Mouse (Mus musculus) heart, embryonic 15.5 days (tissue): ENCODE data around the gene Ltbp4. TPM values are rescaled to one million over a fixed set of nuclear protein-coding genes. Genes with fewer than 3 reads are reported as not detected.

Experiments used
- ATAC-seq: fragments of 200-750 bp; cut with Nextera tagmentation; replicated peaks from 2 replicates; pipeline ENCODE4 v1.8.0; 2017; ENCODE audit warnings: low read depth, moderate TSS enrichment; ENCODE audit not compliant: insufficient number of reproducible peaks, insufficient read depth, low FRiP score
- H3K27ac ChIP-seq: fragments of 300-500 bp; sonication (generic); 2 replicates; pipeline ENCODE4 v1.5.1; 2015; ENCODE audit warnings: mild to moderate bottlenecking, inconsistent platforms
- H3K27me3 ChIP-seq: fragments of 300-500 bp; sonication (generic); 2 replicates; pipeline ENCODE4 v1.6.1; 2015; ENCODE audit warnings: inconsistent platforms
- H3K36me3 ChIP-seq: fragments of 300-500 bp; sonication (generic); 2 replicates; pipeline ENCODE4 v1.6.1; 2015; ENCODE audit warnings: mild to moderate bottlenecking, inconsistent platforms
- H3K4me1 ChIP-seq: fragments of 300-500 bp; sonication (generic); replicated peaks from 2 replicates; pipeline ENCODE4 v1.6.1; 2015; ENCODE audit warnings: inconsistent platforms
- H3K4me2 ChIP-seq: fragments of 300-500 bp; sonication (generic); 2 replicates; pipeline ENCODE4 v1.6.1; 2015; ENCODE audit warnings: inconsistent platforms, mild to moderate bottlenecking, moderate library complexity
- H3K4me3 ChIP-seq: fragments of 300-500 bp; sonication (generic); 2 replicates; pipeline ENCODE4 v1.5.1; 2015; ENCODE audit warnings: mild to moderate bottlenecking, inconsistent platforms
- H3K9ac ChIP-seq: fragments of 300-500 bp; sonication (generic); 2 replicates; pipeline ENCODE4 v1.6.1; 2015; ENCODE audit warnings: mild to moderate bottlenecking, inconsistent platforms
- H3K9me3 ChIP-seq: fragments of 300-500 bp; sonication (generic); replicated peaks from 2 replicates; pipeline ENCODE4 v1.6.1; 2016; ENCODE audit warnings: inconsistent platforms
- WGBS: fragments of 180-500 bp; shearing (Covaris S2); methylation state at CpG from one replicate; pipeline ENCODE4 v1.1.7; 2015; ENCODE audit warnings: mixed read lengths; 5-methylcytosine and 5-hydroxymethylcytosine counted together
- polyA plus RNA-seq: library from polyadenylated mRNA; unstranded; fragments of >200 nt; fragmentation: Nextera tagmentation; extraction: Ambion mirVana; gene quantifications from 2 replicates; pipeline ENCODE4 v1.2.1, GENCODE M21; 2015

Gene Ltbp4
- polyA plus RNA-seq, 1 experiment from 2014 or later: 61.7 TPM

GRCm38 (mm10) chr7:27355745-27356240, 18.3 kb upstream of the Ltbp4 start, which contains the start of gene Shkbp1:
Gene Shkbp1, minus strand, starts transcription at chr7:27356019.
- H3K36me3 ChIP-seq: no peaks in the 10 kb centered on the region; the same call in 1 of the 2 replicates
- H3K27ac ChIP-seq: peak within 1 kb of the TSS; percentile 73
- H3K4me1 ChIP-seq: peaks cover 26% of the 10 kb centered on the region
- H3K9ac ChIP-seq: peak within 1 kb of the TSS; percentile 53
- no peaks in the 10 kb centered on the region for H3K27me3 ChIP-seq
- peak within 1 kb of the TSS; percentile 83 for H3K4me2 ChIP-seq
- WGBS: under 1% methylated on average over 34 of the region's 34 CpGs
- H3K9me3 ChIP-seq: no peaks in the 10 kb centered on the region
- ATAC-seq: peak; percentile 88
- H3K4me3 ChIP-seq: peak within 1 kb of the TSS; percentile 65

- H3K27ac ChIP-seq: 0 out of 2 replicates have a peak overlapping the region, but pooled peaks have one; percentile 35
- no peak for ATAC-seq
- peaks cover 5% of the 10 kb centered on the region; the same call in 1 of the 2 replicates for H3K36me3 ChIP-seq
- H3K4me2 ChIP-seq: peak overlapping the region; percentile 83
- H3K9ac ChIP-seq: peak overlapping the region; percentile 52
- WGBS: 7% methylated on average over 14 of the region's 14 CpGs
- peak overlapping the region; percentile 65 for H3K4me3 ChIP-seq
- H3K4me1 ChIP-seq: peaks cover 26% of the 10 kb centered on the region
- H3K9me3 ChIP-seq: no peaks in the 10 kb centered on the region
- no peaks in the 10 kb centered on the region for H3K27me3 ChIP-seq
These were observed 17.8 kb upstream of the Ltbp4 start for GRCm38 (mm10) chr7:27355261-27355660.

DNA sequence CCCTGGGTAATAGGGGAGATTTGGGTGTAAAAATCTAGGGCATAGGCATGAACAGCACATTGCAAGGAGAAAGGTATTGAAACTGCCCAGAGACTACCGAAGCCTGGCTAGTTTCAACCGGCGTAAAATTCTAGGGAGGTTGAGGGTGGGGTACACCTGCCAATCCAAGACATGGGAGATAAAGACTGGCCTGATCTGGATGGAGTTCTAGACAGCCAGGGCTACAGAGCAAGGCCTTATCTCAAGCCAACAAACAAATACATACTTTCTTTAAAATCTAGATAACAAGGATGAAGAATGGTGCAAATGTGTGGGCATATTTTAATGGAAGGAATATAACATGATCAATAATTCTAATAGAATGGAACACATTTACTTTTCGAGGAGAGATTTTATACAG, 17.3 kb upstream of the Ltbp4 start:
- no peak overlapping the region for H3K9ac ChIP-seq

DNA sequence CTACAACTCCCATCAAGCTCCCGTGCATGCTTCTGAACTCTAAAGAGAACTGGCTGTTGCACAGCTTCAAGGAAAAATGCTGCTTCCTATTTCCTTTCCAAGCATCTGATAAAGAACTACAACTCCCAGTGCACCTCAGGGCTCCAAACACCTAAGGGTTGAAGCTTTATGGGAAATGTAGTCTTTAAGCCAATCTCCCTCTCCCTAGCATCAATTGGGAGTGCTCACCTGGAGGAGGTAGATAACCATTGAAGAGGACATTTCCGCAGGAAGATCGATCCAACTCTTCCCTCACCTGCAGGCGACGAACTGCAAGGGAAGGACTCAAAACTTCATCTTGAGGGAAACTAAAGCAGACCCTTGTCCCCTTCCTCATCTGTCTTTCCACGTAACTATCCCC, 16.7 kb upstream of the Ltbp4 start:
- Histone ChIP-seq H3K9ac (no peak overlapping the region), H3K4me1 (peaks cover 26% of the 10 kb centered on the region), H3K4me2 (peak overlapping the region; percentile 83), H3K36me3 (peaks cover 8% of the 10 kb centered on the region; the same call in 1 of the 2 replicates), H3K4me3 (no peak overlapping the region), H3K27ac (no peak overlapping the region), H3K9me3 (no peaks in the 10 kb centered on the region), H3K27me3 (no peaks in the 10 kb centered on the region)
- WGBS: 27% methylated on average over 6 of the region's 6 CpGs
- ATAC-seq: no peak

More for the DNA sequence above, 17.3 kb upstream of the Ltbp4 start:
- H3K4me2 ChIP-seq: peak overlapping the region; percentile 83
- peak overlapping the region; percentile 65 for H3K4me3 ChIP-seq
- no peak overlapping the region for H3K27ac ChIP-seq
- 38% methylated on average over 4 of the region's 4 CpGs for WGBS
- no peak for ATAC-seq
- no peaks in the 10 kb centered on the region for H3K9me3 ChIP-seq
- peaks cover 8% of the 10 kb centered on the region; the same call in 1 of the 2 replicates for H3K36me3 ChIP-seq
- H3K4me1 ChIP-seq: peaks cover 26% of the 10 kb centered on the region
- H3K27me3 ChIP-seq: no peaks in the 10 kb centered on the region

DNA sequence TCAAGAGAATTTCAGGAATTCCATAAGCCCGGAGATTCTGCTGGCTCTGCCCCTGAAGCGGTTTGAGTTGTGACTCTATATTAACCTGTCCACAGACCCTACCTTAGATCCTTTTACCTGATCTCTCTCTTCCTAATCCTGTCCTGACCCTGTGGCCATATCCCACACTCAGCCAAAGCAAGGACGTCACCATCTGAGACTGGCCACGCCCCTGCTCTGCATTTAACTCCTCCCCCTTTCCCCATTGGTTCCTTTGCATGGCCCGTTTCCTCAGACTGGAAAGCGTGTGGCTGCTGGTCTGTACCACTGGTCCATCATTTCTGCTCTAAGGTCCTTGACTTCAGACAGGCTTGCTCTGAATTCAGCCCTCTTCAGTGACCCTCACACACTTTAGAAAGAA, 8.0 kb upstream of the Ltbp4 start:
- H3K36me3 ChIP-seq: peaks cover 17% of the 10 kb centered on the region
- H3K27me3 ChIP-seq: no peaks in the 10 kb centered on the region
- H3K4me3 ChIP-seq: no peak overlapping the region
- H3K27ac ChIP-seq: no peak overlapping the region
- H3K9me3 ChIP-seq: no peaks in the 10 kb centered on the region
- WGBS: 27% methylated on average over 6 of the region's 6 CpGs
- H3K9ac ChIP-seq: no peak overlapping the region
- H3K4me2 ChIP-seq: no peak overlapping the region
- ATAC-seq: no peak
- no peaks in the 10 kb centered on the region for H3K4me1 ChIP-seq

GRCm38 (mm10) chr7:27342595-27342994, 5.1 kb upstream of the Ltbp4 start:
- Histone ChIP-seq H3K9me3 (no peaks in the 10 kb centered on the region), H3K36me3 (peaks cover 3% of the 10 kb centered on the region; the same call in 1 of the 2 replicates), H3K4me1 (peaks cover 4% of the 10 kb centered on the region), H3K27me3 (peaks cover 26% of the 10 kb centered on the region), H3K4me3 (no peak overlapping the region), H3K9ac (no peak overlapping the region), H3K4me2 (no peak overlapping the region), H3K27ac (no peak overlapping the region)
- WGBS: 55% methylated on average over 4 of the region's 4 CpGs
- no peak for ATAC-seq

DNA sequence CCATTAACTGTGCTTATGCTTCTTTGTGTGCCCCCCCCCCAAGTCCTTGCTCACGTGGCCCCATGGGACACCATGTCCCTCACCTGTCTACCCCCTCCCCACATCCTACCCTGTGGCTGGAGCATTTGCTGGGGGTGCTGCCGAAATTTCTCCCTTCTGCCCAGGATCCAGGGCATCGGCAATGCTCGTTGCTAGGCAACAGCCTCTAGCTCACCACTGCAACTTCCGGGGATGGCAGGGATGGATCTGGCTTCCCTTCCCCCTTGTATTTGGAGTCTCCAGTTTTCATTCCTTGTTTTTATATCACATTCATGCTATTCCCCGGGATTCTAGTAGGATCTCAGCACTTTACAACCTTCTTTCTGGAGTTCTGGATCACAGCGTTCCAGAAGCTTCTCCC, 2.0 kb upstream of the Ltbp4 start:
- 43% methylated on average over 7 of the region's 7 CpGs for WGBS

GRCm38 (mm10) chr7:27339114-27339513, 1.6 kb upstream of the Ltbp4 start:
- 73% methylated on average over 4 of the region's 4 CpGs for WGBS
- Histone ChIP-seq H3K27ac (no peak overlapping the region), H3K27me3 (peaks cover 58% of the 10 kb centered on the region)

More for the DNA sequence above, 2.0 kb upstream of the Ltbp4 start:
- H3K27ac ChIP-seq: no peak overlapping the region
- no peak overlapping the region for H3K4me2 ChIP-seq
- H3K4me3 ChIP-seq: no peak overlapping the region
- ATAC-seq: no peak
- no peaks in the 10 kb centered on the region for H3K9me3 ChIP-seq
- H3K36me3 ChIP-seq: peaks cover 3% of the 10 kb centered on the region; the same call in 1 of the 2 replicates
- no peak overlapping the region for H3K9ac ChIP-seq
- H3K27me3 ChIP-seq: peaks cover 54% of the 10 kb centered on the region
- H3K4me1 ChIP-seq: peaks cover 29% of the 10 kb centered on the region

GRCm38 (mm10) chr7:27335928-27336823, 1.3 kb downstream of the Ltbp4 start:
- H3K27me3 ChIP-seq: peaks cover 80% of the 10 kb centered on the region
- WGBS: under 1% methylated on average over 47 of the region's 47 CpGs
- H3K27ac ChIP-seq: peak overlapping the region; percentile 39; the same call in 1 of the 2 replicates
- peak overlapping the region; percentile 68 for H3K4me2 ChIP-seq
- peak overlapping the region; percentile 12 for H3K9ac ChIP-seq
- H3K4me3 ChIP-seq: peak overlapping the region; percentile 45
- peaks cover 63% of the 10 kb centered on the region for H3K4me1 ChIP-seq
- peak; percentile 64 for ATAC-seq
- H3K36me3 ChIP-seq: no peaks in the 10 kb centered on the region
- no peaks in the 10 kb centered on the region for H3K9me3 ChIP-seq

More at GRCm38 (mm10) chr7:27339114-27339513, 1.6 kb upstream of the Ltbp4 start:
- no peaks in the 10 kb centered on the region for H3K9me3 ChIP-seq
- no peak overlapping the region for H3K9ac ChIP-seq
- ATAC-seq: no peak
- peaks cover 3% of the 10 kb centered on the region; the same call in 1 of the 2 replicates for H3K36me3 ChIP-seq
- no peak overlapping the region for H3K4me3 ChIP-seq
- H3K4me1 ChIP-seq: peaks cover 33% of the 10 kb centered on the region
- H3K4me2 ChIP-seq: no peak overlapping the region

DNA sequence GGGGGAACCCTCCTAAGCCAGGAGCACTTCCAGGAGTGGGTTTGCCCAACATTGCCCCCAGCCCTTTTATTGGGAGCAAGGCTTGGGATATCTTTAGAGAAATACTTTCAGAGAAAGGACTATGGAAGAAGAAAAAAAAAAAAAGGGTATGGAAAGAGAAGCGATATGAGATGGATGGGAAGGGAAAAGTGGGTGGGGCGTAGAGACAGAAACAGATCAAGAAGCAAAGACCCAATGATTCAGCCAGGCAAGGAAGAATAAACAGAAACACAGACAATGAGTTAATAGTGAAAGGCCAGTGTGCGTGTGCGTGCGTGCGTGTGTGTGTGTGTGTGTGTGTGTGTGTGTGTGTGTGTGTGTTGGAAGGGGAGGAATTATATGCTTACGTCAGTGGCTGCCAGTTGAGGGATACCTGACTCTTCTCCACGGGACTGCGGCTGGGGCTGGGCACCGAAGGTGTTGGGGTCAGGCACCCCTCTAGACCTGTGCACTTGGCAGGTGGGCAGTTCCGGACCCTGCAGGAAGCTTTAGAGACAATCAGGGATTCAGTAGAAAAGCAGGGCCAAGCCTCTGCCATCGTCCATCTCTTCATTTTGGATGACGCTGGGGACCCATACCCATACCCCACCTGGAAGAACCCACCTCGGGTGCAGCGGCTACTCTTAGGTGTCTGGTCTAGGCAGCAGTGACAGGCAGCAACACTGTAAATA, 2.3 kb downstream of the Ltbp4 start:
- Histone ChIP-seq H3K27ac (peak overlapping the region; percentile 89), H3K27me3 (peaks cover 89% of the 10 kb centered on the region), H3K36me3 (no peaks in the 10 kb centered on the region), H3K9me3 (no peaks in the 10 kb centered on the region), H3K4me3 (peak overlapping the region; percentile 64; the same call in 1 of the 2 replicates), H3K9ac (no peak overlapping the region), H3K4me1 (peaks cover 72% of the 10 kb centered on the region), H3K4me2 (peak overlapping the region; percentile 91; the same call in 1 of the 2 replicates)
- no peak for ATAC-seq
- WGBS: 48% methylated on average over 15 of the region's 15 CpGs

- peaks cover 75% of the 10 kb centered on the region for H3K4me1 ChIP-seq
- peak overlapping the region; percentile 64 for H3K4me3 ChIP-seq
- H3K9me3 ChIP-seq: no peaks in the 10 kb centered on the region
- peak overlapping the region; percentile 32; the same call in 1 of the 2 replicates for H3K9ac ChIP-seq
- 3% methylated on average over 32 of the region's 32 CpGs for WGBS
- peak overlapping the region; percentile 89 for H3K27ac ChIP-seq
- H3K4me2 ChIP-seq: peak overlapping the region; percentile 91
- peak; percentile 20 for ATAC-seq
- no peaks in the 10 kb centered on the region for H3K36me3 ChIP-seq
- peaks cover 89% of the 10 kb centered on the region for H3K27me3 ChIP-seq
These were observed 3.0 kb downstream of the Ltbp4 start for GRCm38 (mm10) chr7:27334405-27334911.
